Comparison of ENCODE assay signal across 22 mouse cellular contexts in the genomic region with DNA sequence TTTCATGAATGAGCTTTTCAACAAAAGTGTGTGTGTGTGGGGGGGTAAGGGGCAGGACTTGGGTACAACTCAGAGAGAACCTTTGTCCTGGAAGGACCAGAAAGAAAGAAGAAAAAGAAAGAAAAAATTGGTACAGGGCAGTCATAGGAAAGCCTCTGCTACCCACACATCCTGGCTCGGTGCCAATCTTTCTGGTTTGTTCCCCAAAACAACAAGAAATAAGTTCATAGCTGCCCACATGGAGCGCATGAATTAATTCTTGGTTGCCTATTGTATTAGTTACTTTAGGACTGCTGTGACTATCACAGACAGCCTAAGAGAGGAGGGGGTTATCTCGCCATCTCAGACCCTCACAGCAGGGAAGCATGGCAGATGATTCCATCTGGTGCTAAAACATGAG.
A peak's percentile ranks its signal among the peaks of the same experiment; 100 is the strongest.
DNase-seq lines count a peak whose midpoint lies in the region; ATAC-seq and TF ChIP-seq lines count a peak whose summit lies in the region.
"Had no signal": no experiment of that assay in that cellular context is flagged by ENCODE, and none has a peak within 500 bp of the region (broad histone marks: within the 10 kb centered on the region; RNA-seq: fewer than 3 reads in every experiment).

No protein-coding gene starts in this region.

- WGBS in forebrain, embryonic 14.5 days = 62% methylated on average over 3 of the region's 3 CpGs
- WGBS in forebrain, embryonic 12.5 days = 62% methylated on average over 3 of the region's 3 CpGs
- WGBS in midbrain, embryonic 11.5 days = 66% methylated on average over 3 of the region's 3 CpGs
- 72% methylated on average over 3 of the region's 3 CpGs for WGBS in midbrain, embryonic 15.5 days
- 74% methylated on average over 3 of the region's 3 CpGs for WGBS in stomach, postnatal 0 days

- TF ChIP-seq CTCF in brain, embryonic 14.5 days (IDR thresholded peaks at IDR 0.05; ENCODE audit: borderline replicate concordance, extremely low read depth, insufficient read depth, insufficient read length) = no peak
- no peak for TF ChIP-seq CTCF in stomach, postnatal 0 days (IDR thresholded peaks at IDR 0.05; ENCODE audit: low read depth)

- no peak overlapping the region for H3K4me2 ChIP-seq in forebrain, embryonic 14.5 days (ENCODE audit: low read length)
- no peak overlapping the region for H3K4me2 ChIP-seq in forebrain, embryonic 12.5 days
- H3K4me2 ChIP-seq in midbrain, embryonic 11.5 days = no peak overlapping the region
- no peak overlapping the region for H3K4me2 ChIP-seq in midbrain, embryonic 15.5 days
- no peak overlapping the region for H3K4me2 ChIP-seq in stomach, postnatal 0 days (replicated peaks; ENCODE audit: low read depth)
- H3K4me2 ChIP-seq: embryonic facial prominence, embryonic 12.5 days; heart, embryonic 15.5 days; limb, embryonic 13.5 days; neural tube, embryonic 12.5 days had no signal

- no peak for ATAC-seq in forebrain, embryonic 14.5 days
- no peak for ATAC-seq in forebrain, embryonic 12.5 days (ENCODE audit: low FRiP score)
- ATAC-seq in midbrain, embryonic 11.5 days (ENCODE audit: low FRiP score) = no peak
- ATAC-seq in midbrain, embryonic 15.5 days (replicated peaks) = no peak
- no peak for ATAC-seq in stomach, postnatal 0 days (ENCODE audit: low FRiP score, low TSS enrichment)
- ATAC-seq: forebrain, embryonic 16.5 days; hindbrain, embryonic 16.5 days; intestine, postnatal 0 days had no signal

- no peaks in the 10 kb centered on the region for H3K9me3 ChIP-seq in forebrain, embryonic 14.5 days (replicated peaks; ENCODE audit: control insufficient read depth, low read length)
- H3K9me3 ChIP-seq in forebrain, embryonic 12.5 days = no peaks in the 10 kb centered on the region
- no peaks in the 10 kb centered on the region for H3K9me3 ChIP-seq in midbrain, embryonic 11.5 days (ENCODE audit: control insufficient read depth, low read length)
- H3K9me3 ChIP-seq in midbrain, embryonic 15.5 days = no peaks in the 10 kb centered on the region
- no peaks in the 10 kb centered on the region for H3K9me3 ChIP-seq in stomach, postnatal 0 days (ENCODE audit: control insufficient read depth, low read length)
- H3K9me3 ChIP-seq: embryonic facial prominence, embryonic 12.5 days; heart, embryonic 15.5 days; limb, embryonic 13.5 days; midbrain, embryonic 10.5 days; neural tube, embryonic 12.5 days had no signal

- H3K27ac ChIP-seq in forebrain, embryonic 14.5 days (ENCODE audit: low read depth, low read length) = no peak overlapping the region
- no peak overlapping the region for H3K27ac ChIP-seq in forebrain, embryonic 12.5 days
- no peak overlapping the region for H3K27ac ChIP-seq in midbrain, embryonic 11.5 days (ENCODE audit: low read depth, low read length)
- no peak overlapping the region for H3K27ac ChIP-seq in midbrain, embryonic 15.5 days
- no peak overlapping the region for H3K27ac ChIP-seq in stomach, postnatal 0 days (replicated peaks)
- H3K27ac ChIP-seq: embryonic facial prominence, embryonic 12.5 days; heart, embryonic 15.5 days; layer of hippocampus, adult 2 months; limb, embryonic 13.5 days; liver, embryonic 14.5 days; macrophage; midbrain, embryonic 10.5 days; neural tube, embryonic 12.5 days had no signal

- H3K4me1 ChIP-seq in forebrain, embryonic 14.5 days (ENCODE audit: control insufficient read depth, insufficient read depth, low read length) = no peaks in the 10 kb centered on the region
- H3K4me1 ChIP-seq in forebrain, embryonic 12.5 days = no peaks in the 10 kb centered on the region
- H3K4me1 ChIP-seq in midbrain, embryonic 11.5 days (ENCODE audit: control insufficient read depth, insufficient read depth, low read length) = no peaks in the 10 kb centered on the region
- no peaks in the 10 kb centered on the region for H3K4me1 ChIP-seq in midbrain, embryonic 15.5 days
- no peaks in the 10 kb centered on the region for H3K4me1 ChIP-seq in stomach, postnatal 0 days (replicated peaks; ENCODE audit: control insufficient read depth, insufficient read depth)
- H3K4me1 ChIP-seq: embryonic facial prominence, embryonic 12.5 days; heart, embryonic 15.5 days; neural tube, embryonic 12.5 days had no signal

- no peaks in the 10 kb centered on the region for H3K36me3 ChIP-seq in forebrain, embryonic 14.5 days (ENCODE audit: control insufficient read depth, insufficient read depth, low read length)
- H3K36me3 ChIP-seq in forebrain, embryonic 12.5 days (replicated peaks) = no peaks in the 10 kb centered on the region
- H3K36me3 ChIP-seq in midbrain, embryonic 11.5 days (ENCODE audit: control insufficient read depth, insufficient read depth, low read length) = no peaks in the 10 kb centered on the region
- no peaks in the 10 kb centered on the region for H3K36me3 ChIP-seq in midbrain, embryonic 15.5 days (replicated peaks)
- no peaks in the 10 kb centered on the region for H3K36me3 ChIP-seq in stomach, postnatal 0 days (ENCODE audit: control insufficient read depth, insufficient read depth, low read length)
- H3K36me3 ChIP-seq: embryonic facial prominence, embryonic 12.5 days; heart, embryonic 15.5 days; limb, embryonic 13.5 days; midbrain, embryonic 10.5 days; neural tube, embryonic 12.5 days had no signal

- no peak overlapping the region for H3K4me3 ChIP-seq in forebrain, embryonic 14.5 days (ENCODE audit: low read depth, low read length)
- no peak overlapping the region for H3K4me3 ChIP-seq in forebrain, embryonic 12.5 days (replicated peaks)
- H3K4me3 ChIP-seq in midbrain, embryonic 11.5 days (ENCODE audit: low read depth, low read length) = no peak overlapping the region
- H3K4me3 ChIP-seq in midbrain, embryonic 15.5 days = no peak overlapping the region
- H3K4me3 ChIP-seq in stomach, postnatal 0 days (ENCODE audit: low read depth, low read length) = no peak overlapping the region
- H3K4me3 ChIP-seq: embryonic facial prominence, embryonic 12.5 days; heart, embryonic 15.5 days; layer of hippocampus, adult 2 months; limb, embryonic 13.5 days; midbrain, embryonic 10.5 days; neural tube, embryonic 12.5 days had no signal

- no peaks in the 10 kb centered on the region for H3K27me3 ChIP-seq in forebrain, embryonic 14.5 days (replicated peaks; ENCODE audit: control insufficient read depth, insufficient read depth, low read length)
- H3K27me3 ChIP-seq in forebrain, embryonic 12.5 days = no peaks in the 10 kb centered on the region
- H3K27me3 ChIP-seq in midbrain, embryonic 11.5 days (ENCODE audit: control insufficient read depth, insufficient read depth, low read length) = no peaks in the 10 kb centered on the region
- no peaks in the 10 kb centered on the region for H3K27me3 ChIP-seq in midbrain, embryonic 15.5 days (replicated peaks)
- H3K27me3 ChIP-seq in stomach, postnatal 0 days (ENCODE audit: control insufficient read depth, insufficient read depth, low read length) = no peaks in the 10 kb centered on the region
- H3K27me3 ChIP-seq: embryonic facial prominence, embryonic 12.5 days; heart, embryonic 15.5 days; limb, embryonic 13.5 days; neural tube, embryonic 12.5 days had no signal

- TF ChIP-seq POLR2A in brain, embryonic 14.5 days (IDR thresholded peaks at IDR 0.05; ENCODE audit: borderline replicate concordance, extremely low read depth, insufficient read depth, insufficient read length, poor library complexity, severe bottlenecking) = no peak

- peak; percentile 44 for DNase-seq in forebrain, embryonic 14.5 days (ENCODE audit: low spot score)
- peak; percentile 75 for DNase-seq in midbrain, embryonic 11.5 days (ENCODE audit: low spot score, missing footprints)
- peak; percentile 35 for DNase-seq in brain, embryonic 14.5 days (ENCODE audit: low read depth)
- DNase-seq in naive thymus-derived CD4-positive, alpha-beta T cell, adult 2 months (ENCODE audit: low read depth) = peak; percentile 6
- DNase-seq in stomach, postnatal 0 days (ENCODE audit: low spot score) = no peak
- DNase-seq: adrenal gland, postnatal 25 days; cerebellum, adult 11-12 months; heart, postnatal 36 days; thymus, postnatal 4 days had no signal

- H3K9ac ChIP-seq in forebrain, embryonic 14.5 days (ENCODE audit: low read length) = no peak overlapping the region
- H3K9ac ChIP-seq in forebrain, embryonic 12.5 days = no peak overlapping the region
- no peak overlapping the region for H3K9ac ChIP-seq in midbrain, embryonic 11.5 days (ENCODE audit: low read length)
- H3K9ac ChIP-seq in midbrain, embryonic 15.5 days = no peak overlapping the region
- H3K9ac ChIP-seq in stomach, postnatal 0 days (ENCODE audit: low read length) = no peak overlapping the region
- H3K9ac ChIP-seq: embryonic facial prominence, embryonic 12.5 days; heart, embryonic 15.5 days; limb, embryonic 13.5 days; liver, embryonic 14.5 days; neural tube, embryonic 12.5 days had no signal

- TF ChIP-seq EP300 in stomach, postnatal 0 days (optimal IDR thresholded peaks at IDR 0.05) = no peak
